Mouse (Mus musculus) left cerebral cortex, postnatal 4 days (tissue): ENCODE data around the gene Glmp. TPM values are rescaled to one million over a fixed set of nuclear protein-coding genes. Genes with fewer than 3 reads are reported as not detected.
A peak's percentile ranks its signal among the peaks of the same experiment; 100 is the strongest.
"Not testable (repeated sequence)": the region's sequence is repeated elsewhere in the genome, so short reads cannot be mapped to it uniquely, and the experiment has no call there.

Source experiments
- DNase-seq: peaks from one replicate; pipeline ENCODE4 v3.0.0-alpha.2; 2022
- intact Hi-C: fragments of 180-260 bp; cut with DNase I; formaldehyde crosslinking; loops from one replicate; pipeline ENCODE4 v1.15.1; 2025
- total RNA-seq, 2 experiments: library from RNA; stranded (reverse); gene quantifications; 2 replicates each; pipeline ENCODE4 v1.2.3; 2021

Gene Glmp
- 10 to 100 TPM; 49.7 to 60.1 TPM for total RNA-seq

GRCm38 (mm10) chr3:88324951-88325405, at the start of gene Glmp:
Gene Glmp (plus strand): TSS chr3:88325023.
- DNase-seq, result peak; percentile 47
- intact Hi-C loops, result no loop called here

- DNase-seq, result no peak
- intact Hi-C loops, result no loop called here
Measured at GRCm38 (mm10) chr3:88276121-88276520, 48.7 kb upstream of the Glmp start.

GRCm38 (mm10) chr3:88276529-88277143, 48.2 kb upstream of the Glmp start:
- intact Hi-C loops, result no loop called here
- DNase-seq, result peak; percentile 33

- intact Hi-C loops, result no loop called here
- no peak for DNase-seq
Measured at GRCm38 (mm10) chr3:88280035-88280434, 44.8 kb upstream of the Glmp start.

GRCm38 (mm10) chr3:88281141-88281916, 43.5 kb upstream of the Glmp start:
- DNase-seq, intact Hi-C loops: not testable (repeated sequence)

- DNase-seq, intact Hi-C loops: not testable (repeated sequence)
Measured at GRCm38 (mm10) chr3:88284815-88285564, 39.8 kb upstream of the Glmp start.

GRCm38 (mm10) chr3:88285565-88285895, 39.3 kb upstream of the Glmp start:
- DNase-seq, intact Hi-C loops: not testable (repeated sequence)

GRCm38 (mm10) chr3:88287110-88287509, 37.7 kb upstream of the Glmp start, which contains the start of gene Gm38392:
Gene Gm38392 (minus strand): TSS chr3:88287210.
- no peak for DNase-seq
- intact Hi-C loops, result no loop called here

GRCm38 (mm10) chr3:88288133-88288713, 36.6 kb upstream of the Glmp start:
- intact Hi-C loops, DNase-seq: not testable (repeated sequence)

- intact Hi-C loops, result no loop called here
- peak; percentile 23 for DNase-seq
Measured at GRCm38 (mm10) chr3:88291970-88292369, 32.9 kb upstream of the Glmp start.

GRCm38 (mm10) chr3:88295272-88295671, 29.6 kb upstream of the Glmp start:
- DNase-seq, intact Hi-C loops: not testable (repeated sequence)

GRCm38 (mm10) chr3:88296110-88296560, 28.7 kb upstream of the Glmp start:
- intact Hi-C loops, result no loop called here
- peak; percentile 24 for DNase-seq

- intact Hi-C loops, result no loop called here
- DNase-seq, result peak; percentile 97
Measured at GRCm38 (mm10) chr3:88296561-88297318, 28.1 kb upstream of the Glmp start, which contains the start of the genes Tsacc and Cct3. Gene Tsacc (minus strand): TSS chr3:88296999. Gene Cct3 (plus strand): TSS chr3:88297116.

- DNase-seq, result no peak
- intact Hi-C loops, result no loop called here
Measured at GRCm38 (mm10) chr3:88297321-88297851, 27.4 kb upstream of the Glmp start.

GRCm38 (mm10) chr3:88299172-88299571, 25.7 kb upstream of the Glmp start:
- intact Hi-C loops, result no loop called here
- DNase-seq, result no peak

- intact Hi-C loops, result no loop called here
- DNase-seq, result no peak
Measured at GRCm38 (mm10) chr3:88328956-88329355, 4.1 kb downstream of the Glmp start.

GRCm38 (mm10) chr3:88331282-88331681, 6.5 kb downstream of the Glmp start:
- intact Hi-C loops, result no loop called here
- DNase-seq, result no peak

GRCm38 (mm10) chr3:88334029-88334658, 9.3 kb downstream of the Glmp start:
- intact Hi-C loops, result no loop called here

GRCm38 (mm10) chr3:88334902-88335435, 10.1 kb downstream of the Glmp start:
- intact Hi-C loops, result no loop called here

More at GRCm38 (mm10) chr3:88334029-88334658, 9.3 kb downstream of the Glmp start:
- DNase-seq, result no peak

More at GRCm38 (mm10) chr3:88334902-88335435, 10.1 kb downstream of the Glmp start:
- DNase-seq, result no peak
